Mouse (Mus musculus): ENCODE measurements around the gene Tmem234. TPM values are rescaled to one million over a fixed set of nuclear protein-coding genes. Genes with fewer than 3 reads are reported as not detected.

Tmem234 gene
- total RNA-seq, 2 experiments from 2014 or later, result 89.2 to 90.1 TPM

DNA sequence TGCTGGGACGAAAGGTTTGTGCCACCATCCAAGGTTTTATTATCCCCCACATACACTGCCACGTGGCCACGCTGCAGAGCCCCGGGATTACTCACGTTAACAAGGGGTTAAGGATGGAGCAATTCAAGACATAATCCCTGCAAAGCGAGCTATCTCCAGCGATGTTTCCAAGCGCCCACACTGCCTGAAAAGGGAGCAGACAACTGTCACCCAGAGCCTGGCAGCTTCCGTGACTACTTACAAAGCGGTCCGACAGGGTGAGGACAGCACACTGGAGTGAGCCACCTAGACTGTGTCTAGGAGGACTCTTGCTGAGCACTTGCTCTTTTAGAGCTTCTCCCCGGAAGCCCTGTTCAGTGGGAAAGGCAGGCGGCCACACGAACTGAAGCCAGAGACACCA lies 54.3 kb downstream of the Tmem234 start:
- DNase-seq (ENCODE audit: low spot score in 2 of 2), result peak in 1 of 2 experiments; percentile 49

- DNase-seq (ENCODE audit: low spot score in 2 of 2), result no peak
These were observed 61.1 kb downstream of the Tmem234 start for GRCm38 (mm10) chr4:129661584-129661983.

DNA sequence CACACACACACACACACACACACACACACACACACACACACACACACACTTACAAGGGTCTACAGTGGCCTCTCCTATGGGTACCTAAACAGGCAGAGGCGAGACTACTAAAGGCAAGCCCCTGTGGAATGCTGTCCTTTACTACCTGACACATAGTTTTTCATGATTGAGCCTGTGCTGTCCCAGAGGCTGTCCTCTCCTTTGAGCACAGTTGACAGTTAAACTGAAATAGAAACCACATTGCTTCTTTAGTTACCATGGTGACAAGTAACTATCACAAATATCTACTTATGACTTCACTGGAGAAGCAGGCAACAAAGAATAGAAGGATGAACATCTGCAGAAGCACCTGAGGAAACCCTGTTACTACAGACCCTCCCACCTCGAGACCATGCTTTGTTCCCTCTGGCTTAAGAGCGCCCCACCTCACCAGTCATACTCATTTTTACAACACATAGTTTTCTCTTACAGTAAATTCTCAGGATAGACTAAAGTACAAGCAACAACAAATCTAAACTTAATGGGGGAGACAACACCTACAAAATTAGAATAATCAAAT lies 61.9 kb downstream of the Tmem234 start:
- no peak for DNase-seq (ENCODE audit: low spot score in 2 of 2)

DNA sequence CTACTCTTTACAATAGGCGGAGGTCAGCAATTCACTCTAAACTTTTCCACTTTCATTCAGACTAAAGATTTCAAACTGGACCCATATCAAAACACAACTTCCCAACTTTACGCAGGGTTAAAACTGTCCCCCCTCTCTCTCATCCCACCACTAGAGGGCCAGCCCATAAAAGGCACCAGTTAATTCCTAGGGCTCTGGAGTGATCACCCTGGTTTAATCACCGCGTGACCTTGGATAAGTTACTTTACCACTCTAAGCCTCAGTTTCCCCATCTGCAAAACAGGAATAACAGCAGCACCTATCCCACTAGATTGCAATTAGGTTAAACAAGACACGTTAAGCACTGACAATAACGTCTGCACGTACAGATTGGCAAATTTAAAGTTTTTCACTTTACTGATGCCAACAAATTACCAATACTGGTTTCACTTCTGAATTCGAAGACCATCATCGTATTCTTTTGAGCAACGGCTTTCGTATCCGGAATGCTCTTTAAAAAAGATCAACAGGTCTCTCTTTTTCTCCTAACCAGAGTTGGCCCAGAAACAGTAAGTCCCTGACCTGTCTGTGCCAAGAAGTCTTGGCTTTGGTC lies 71.1 kb downstream of the Tmem234 start:
- peak; percentile 33 to 37 for DNase-seq (ENCODE audit: low spot score in 2 of 2)

GRCm38 (mm10) chr4:129672083-129672877 lies 71.8 kb downstream of the Tmem234 start, which contains the start of gene Kpna6:
TSS of gene Kpna6 (minus strand) at chr4:129672767.
- DNase-seq (ENCODE audit: low spot score in 2 of 2), result peak; percentile 93 to 95

GRCm38 (mm10) chr4:129672878-129673449 lies 72.5 kb downstream of the Tmem234 start:
- no peak for DNase-seq (ENCODE audit: low spot score in 2 of 2)

Small RNA genes lying within 50 kb of the gene (microRNA-seq; reads per million reads assigned to microRNA genes)
- 0 reads per million in 2 experiments for gene Mir8119

Other genes starting within 250 kb of the Tmem234 start
- 1 to 10 TPM; 4.8 to 5.0 TPM for gene Zbtb8a, start 222.6 kb upstream of the Tmem234 start, total RNA-seq (2021)
- gene Zbtb8b, start 159.8 kb upstream of the Tmem234 start, total RNA-seq (2021), result 1 to 10 TPM; 6.2 to 7.2 TPM
- gene Bsdc1, start 139.1 kb upstream of the Tmem234 start, total RNA-seq (2021), result 10 to 100 TPM; 59.8 to 62.7 TPM
- not detected for gene Tssk3, start 109.6 kb upstream of the Tmem234 start, total RNA-seq (2021)
- under 1 TPM in 1 of 2 experiments, not detected in 1; 0.66 TPM for gene Fam229a, start 109.5 kb upstream of the Tmem234 start, total RNA-seq (2021)
- 10 to 100 TPM; 58.3 to 84.6 TPM for gene Marcksl1, start 87.1 kb upstream of the Tmem234 start, total RNA-seq (2021)
- gene Hdac1, start 58.0 kb upstream of the Tmem234 start, total RNA-seq (2021), result 10 to 100 TPM; 21.5 to 22.7 TPM
- gene Lck, start 27.0 kb upstream of the Tmem234 start, total RNA-seq (2021), result 1 to 10 TPM; 1.2 to 4.4 TPM
- under 1 TPM in 1 of 2 experiments, not detected in 1; 0.46 TPM for gene Fam167b, start 22.1 kb upstream of the Tmem234 start, total RNA-seq (2021)
- 100 to 1,000 TPM; 124 to 128 TPM for gene Eif3i, start within 50 bp of the Tmem234 start, total RNA-seq (2021)
- 1 to 10 TPM; 4.1 to 4.5 TPM for gene Dcdc2b, start 13.6 kb downstream of the Tmem234 start, total RNA-seq (2021)
- 10 to 100 TPM; 25.9 to 27.2 TPM for gene Iqcc, start 18.4 kb downstream of the Tmem234 start, total RNA-seq (2021)
- 10 to 100 TPM; 45.9 to 53.5 TPM for gene Ccdc28b, start 23.3 kb downstream of the Tmem234 start, total RNA-seq (2021)
- gene Txlna, start 40.4 kb downstream of the Tmem234 start, total RNA-seq (2021), result 10 to 100 TPM; 41.2 to 42.4 TPM
- gene Kpna6, start 72.1 kb downstream of the Tmem234 start, total RNA-seq (2021), result 10 to 100 TPM; 91.4 to 93.4 TPM
- 10 to 100 TPM; 14.5 to 14.9 TPM for gene Tmem39b, start 96.2 kb downstream of the Tmem234 start, total RNA-seq (2021)
- 10 to 100 TPM; 92.3 to 98.4 TPM for gene Khdrbs1, start 141.6 kb downstream of the Tmem234 start, total RNA-seq (2021)
- gene Ptp4a2, start 210.6 kb downstream of the Tmem234 start, total RNA-seq (2021), result 100 to 1,000 TPM; 137 to 141 TPM

Measured in left cerebral cortex, adult 18-20 months (tissue).